Mouse (Mus musculus): ENCODE data around the gene Gcsh.

GRCm38 (mm10) chr8:116951778-116952177 is 41.6 kb downstream of the Gcsh start:
- TF ChIP-seq POLR2A (IDR thresholded peaks at IDR 0.05; ENCODE audit: insufficient read length, low read depth) (no peak), POLR2AphosphoS2 (IDR thresholded peaks at IDR 0.05; ENCODE audit: insufficient read length, low read depth) (no peak), MYOG (IDR thresholded peaks at IDR 0.05; ENCODE audit: control insufficient read depth in 1 of 3, insufficient read depth in 1 of 3, insufficient read length in 2 of 3, low read depth in 2 of 3) (no peak), E2F4 (IDR thresholded peaks at IDR 0.05; ENCODE audit: insufficient read depth) (no peak), CEBPB (IDR thresholded peaks at IDR 0.05; ENCODE audit: insufficient read depth, poor library complexity, severe bottlenecking) (no peak), TCF12 (IDR thresholded peaks at IDR 0.05; ENCODE audit: insufficient read depth, poor library complexity, severe bottlenecking) (no peak), MAX (IDR thresholded peaks at IDR 0.05; ENCODE audit: low read depth) (no peak)

Measured in myocyte (in vitro differentiated cells).